Mouse (Mus musculus) MEL (cell line): ENCODE measurements around the gene Uncx.

Experiments used
- BHLHE40 ChIP-seq: IDR thresholded peaks from 2 replicates; pipeline ENCODE4 v1.6.1; 2012; ENCODE audit warnings: low read depth, mild to moderate bottlenecking, inconsistent platforms, low read length, improper control_type of control experiment, borderline replicate concordance
- CTCF ChIP-seq, 3 experiments: IDR thresholded peaks in 2 of 3; conservative IDR thresholded peaks in 1 of 3; 2 replicates each; pipeline ENCODE4 v1.5.1; 2011 to 2012; ENCODE audit warnings: low read length in 3 of 3, low read depth in 2 of 3, mild to moderate bottlenecking in 2 of 3, improper control_type of control experiment in 1 of 3, inconsistent platforms in 1 of 3, mixed read lengths in 1 of 3, moderate library complexity in 1 of 3; ENCODE audit not compliant: control insufficient read depth in 1 of 3, insufficient read depth in 1 of 3, poor library complexity in 1 of 3, severe bottlenecking in 1 of 3
- E2F4 ChIP-seq: IDR thresholded peaks from 2 replicates; pipeline ENCODE4 v1.6.1; 2011; ENCODE audit warnings: low read depth, low read length, improper control_type of control experiment, borderline replicate concordance
- MAFK ChIP-seq: IDR thresholded peaks from 2 replicates; pipeline ENCODE4 v1.6.1; 2011; ENCODE audit warnings: low read depth, mild to moderate bottlenecking, low read length, improper control_type of control experiment, borderline replicate concordance
- MYB ChIP-seq: IDR thresholded peaks from 2 replicates; pipeline ENCODE4 v1.6.1; 2011; ENCODE audit warnings: mild to moderate bottlenecking, low read depth, low read length, improper control_type of control experiment
- MYC ChIP-seq: IDR thresholded peaks from 2 replicates; pipeline ENCODE4 v1.6.1; 2011; ENCODE audit warnings: low read depth, mild to moderate bottlenecking, low read length, improper control_type of control experiment, moderate library complexity
- POLR2A ChIP-seq, 2 experiments: IDR thresholded peaks; 2 replicates each; pipeline ENCODE4 v1.6.1; 2011 to 2012; ENCODE audit warnings: low read length in 2 of 2, mild to moderate bottlenecking in 2 of 2, control low read depth in 1 of 2, improper control_type of control experiment in 1 of 2, low read depth in 1 of 2, moderate library complexity in 1 of 2; ENCODE audit not compliant: control insufficient read depth in 1 of 2, insufficient read depth in 1 of 2, poor library complexity in 1 of 2
- RAD21 ChIP-seq: IDR thresholded peaks from 2 replicates; pipeline ENCODE4 v1.6.1; 2011; ENCODE audit warnings: mild to moderate bottlenecking, low read depth, low read length, improper control_type of control experiment
- TAL1 ChIP-seq: IDR thresholded peaks from 2 replicates; pipeline ENCODE4 v1.6.1; 2012; ENCODE audit warnings: mild to moderate bottlenecking, inconsistent platforms, low read length, moderate library complexity, mixed read lengths
- TCF12 ChIP-seq: IDR thresholded peaks from 2 replicates; pipeline ENCODE4 v1.6.1; 2014; ENCODE audit warnings: low read depth, mild to moderate bottlenecking, inconsistent platforms, low read length, improper control_type of control experiment, moderate library complexity
- ZNF384 ChIP-seq: IDR thresholded peaks from 2 replicates; pipeline ENCODE4 v1.6.1; 2012; ENCODE audit warnings: low read depth, mild to moderate bottlenecking, inconsistent platforms, low read length, improper control_type of control experiment

DNA sequence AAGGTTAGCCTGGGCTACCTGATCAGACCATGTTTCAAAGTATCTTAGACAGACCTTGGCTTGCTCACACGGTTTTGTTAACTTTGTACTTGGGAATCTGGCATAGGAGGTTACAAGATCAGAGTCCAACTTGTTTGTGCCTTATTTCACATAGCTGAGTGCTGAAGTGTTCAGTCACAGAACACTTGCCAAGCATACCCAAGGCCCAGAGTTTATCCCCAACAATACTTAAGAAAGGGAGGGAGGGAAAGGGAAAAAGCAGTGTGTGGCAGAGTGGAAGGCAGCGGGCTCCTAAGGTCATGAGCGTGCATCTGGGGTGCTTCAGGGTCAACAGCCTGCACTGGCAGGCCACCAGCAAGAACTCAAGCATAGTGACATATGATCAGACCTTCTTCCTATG is 48.7 kb downstream of the Uncx start:
- no peak for TF ChIP-seq ZNF384
- TF ChIP-seq BHLHE40 = no peak
- TF ChIP-seq RAD21 = no peak
- TF ChIP-seq POLR2A (IDR thresholded peaks at IDR 0.05; ENCODE audit: control insufficient read depth in 1 of 2, insufficient read depth in 1 of 2, low read depth in 1 of 2, low read length in 2 of 2, poor library complexity in 1 of 2) = no peak
- no peak for TF ChIP-seq CTCF (IDR thresholded peaks at IDR 0.05 in 2 of 3, conservative IDR thresholded peaks at IDR 0.05 in 1 of 3; ENCODE audit: control insufficient read depth in 1 of 3, insufficient read depth in 1 of 3, low read depth in 2 of 3, low read length in 3 of 3, poor library complexity in 1 of 3, severe bottlenecking in 1 of 3)
- TF ChIP-seq MYB = no peak
- TF ChIP-seq MYC = no peak
- no peak for TF ChIP-seq E2F4
- no peak for TF ChIP-seq MAFK
- TF ChIP-seq TCF12 = no peak
- no peak for TF ChIP-seq TAL1
